Comparison of ENCODE assay signal across 25 mouse cellular contexts in genomic region chr1:123928003-123928370, GRCm38 (mm10).
"Had no signal": no experiment of that assay in that cellular context is flagged by ENCODE, and none has a peak within 500 bp of the region (broad histone marks: within the 10 kb centered on the region; RNA-seq: fewer than 3 reads in every experiment).

No protein-coding gene starts in this region.

- H3K27ac ChIP-seq: gastrocnemius, adult 2 months; heart, embryonic 10.5 days; hindbrain, embryonic 10.5 days; hindbrain, embryonic 12.5 days; hindbrain, embryonic 14.5 days; intestine, embryonic 15.5 days; layer of hippocampus, adult 2 months; limb, embryonic 10.5 days; limb, embryonic 12.5 days; liver, embryonic 13.5 days had no signal

- H3K4me2 ChIP-seq: heart, embryonic 12.5 days; hindbrain, embryonic 12.5 days; hindbrain, embryonic 14.5 days; intestine, embryonic 15.5 days; limb, embryonic 12.5 days; liver, embryonic 11.5 days; liver, embryonic 13.5 days had no signal

- ATAC-seq: inflammation-experienced regulatory T-cells, adult 6 months; intestine, embryonic 15.5 days; intestine, postnatal 0 days had no signal

- H3K9ac ChIP-seq: heart, embryonic 12.5 days; hindbrain, embryonic 12.5 days; hindbrain, embryonic 14.5 days; intestine, embryonic 15.5 days; limb, embryonic 12.5 days; liver, embryonic 13.5 days had no signal

- H3K9me3 ChIP-seq: heart, embryonic 10.5 days; heart, embryonic 12.5 days; hindbrain, embryonic 10.5 days; hindbrain, embryonic 12.5 days; intestine, embryonic 15.5 days; limb, embryonic 10.5 days; limb, embryonic 12.5 days; liver, embryonic 13.5 days had no signal

- H3K4me1 ChIP-seq: heart, embryonic 10.5 days; heart, embryonic 12.5 days; hindbrain, embryonic 12.5 days; intestine, embryonic 15.5 days; limb, embryonic 10.5 days; limb, embryonic 12.5 days; liver, embryonic 13.5 days had no signal

- H3K36me3 ChIP-seq: heart, embryonic 10.5 days; heart, embryonic 12.5 days; hindbrain, embryonic 10.5 days; hindbrain, embryonic 12.5 days; intestine, embryonic 15.5 days; limb, embryonic 10.5 days; limb, embryonic 12.5 days; liver, embryonic 13.5 days had no signal

- H3K27me3 ChIP-seq: heart, embryonic 12.5 days; hindbrain, embryonic 12.5 days; intestine, embryonic 15.5 days; limb, embryonic 12.5 days; liver, embryonic 13.5 days had no signal

- DNase-seq: gastrocnemius, adult 2 months; gastrocnemius, postnatal 10 days; gastrocnemius, postnatal 25 days; heart, adult 18-20 months; heart, postnatal 10 days; heart, postnatal 4 days; kidney, adult 18-20 months; kidney, adult 8-10 months; kidney, postnatal 10 days; kidney, postnatal 25 days; kidney, postnatal 4 days; liver; liver, embryonic 13.5 days had no signal

- H3K4me3 ChIP-seq: gastrocnemius, adult 2 months; heart, embryonic 10.5 days; heart, embryonic 12.5 days; hindbrain, embryonic 10.5 days; hindbrain, embryonic 12.5 days; intestine, embryonic 15.5 days; layer of hippocampus, adult 2 months; limb, embryonic 10.5 days; limb, embryonic 12.5 days; liver, embryonic 13.5 days had no signal
